Mouse (Mus musculus) forebrain, embryonic 16.5 days (tissue): ENCODE measurements at regions not wholly inside any gene's neighbourhood (a gene's known extent, or its start where the extent isn't known, plus 50 kb on each side); places are given as distances from the start of the nearest gene placed in this dataset.
A peak's percentile ranks its signal among the peaks of the same experiment; 100 is the strongest.

ENCODE experiments used
- ATAC-seq: fragments of 200-750 bp; cut with Nextera tagmentation; 2 replicates; pipeline ENCODE4 v1.8.0; 2017; ENCODE audit warnings: mild to moderate bottlenecking, moderate library complexity
- H3K27ac ChIP-seq: fragments of 300-500 bp; sonication (generic); 2 replicates; pipeline ENCODE4 v1.5.1; 2014; ENCODE audit warnings: low read length, control low read depth
- H3K27me3 ChIP-seq: fragments of 300-500 bp; sonication (generic); replicated peaks from 2 replicates; pipeline ENCODE4 v1.6.1; 2014; ENCODE audit warnings: low read length; ENCODE audit not compliant: control insufficient read depth, insufficient read depth
- H3K36me3 ChIP-seq: fragments of 300-500 bp; sonication (generic); 2 replicates; pipeline ENCODE4 v1.6.1; 2014; ENCODE audit not compliant: control insufficient read depth, insufficient read depth
- H3K4me1 ChIP-seq: fragments of 300-500 bp; sonication (generic); replicated peaks from 2 replicates; pipeline ENCODE4 v1.6.1; 2014; ENCODE audit warnings: low read length; ENCODE audit not compliant: control insufficient read depth, insufficient read depth
- H3K4me2 ChIP-seq: fragments of 300-500 bp; sonication (generic); 2 replicates; pipeline ENCODE4 v1.6.1; 2014; ENCODE audit warnings: mild to moderate bottlenecking, low read length, control low read depth
- H3K4me3 ChIP-seq: fragments of 300-500 bp; sonication (generic); replicated peaks from 2 replicates; pipeline ENCODE4 v1.5.1; 2014; ENCODE audit warnings: mild to moderate bottlenecking, low read length, control low read depth
- H3K9ac ChIP-seq: fragments of 300-500 bp; sonication (generic); replicated peaks from 2 replicates; pipeline ENCODE4 v1.6.1; 2014; ENCODE audit warnings: low read depth, low read length, control low read depth
- H3K9me3 ChIP-seq: fragments of 300-500 bp; sonication (generic); 2 replicates; pipeline ENCODE4 v1.6.1; 2016; ENCODE audit warnings: low read length; ENCODE audit not compliant: control insufficient read depth
- WGBS: fragments of 180-500 bp; shearing (Covaris S2); extraction: QIAGEN DNeasy Blood & Tissue Kit; methylation state at CpG from one replicate; pipeline ENCODE4 v1.1.7; 2014; 5-methylcytosine and 5-hydroxymethylcytosine counted together

DNA sequence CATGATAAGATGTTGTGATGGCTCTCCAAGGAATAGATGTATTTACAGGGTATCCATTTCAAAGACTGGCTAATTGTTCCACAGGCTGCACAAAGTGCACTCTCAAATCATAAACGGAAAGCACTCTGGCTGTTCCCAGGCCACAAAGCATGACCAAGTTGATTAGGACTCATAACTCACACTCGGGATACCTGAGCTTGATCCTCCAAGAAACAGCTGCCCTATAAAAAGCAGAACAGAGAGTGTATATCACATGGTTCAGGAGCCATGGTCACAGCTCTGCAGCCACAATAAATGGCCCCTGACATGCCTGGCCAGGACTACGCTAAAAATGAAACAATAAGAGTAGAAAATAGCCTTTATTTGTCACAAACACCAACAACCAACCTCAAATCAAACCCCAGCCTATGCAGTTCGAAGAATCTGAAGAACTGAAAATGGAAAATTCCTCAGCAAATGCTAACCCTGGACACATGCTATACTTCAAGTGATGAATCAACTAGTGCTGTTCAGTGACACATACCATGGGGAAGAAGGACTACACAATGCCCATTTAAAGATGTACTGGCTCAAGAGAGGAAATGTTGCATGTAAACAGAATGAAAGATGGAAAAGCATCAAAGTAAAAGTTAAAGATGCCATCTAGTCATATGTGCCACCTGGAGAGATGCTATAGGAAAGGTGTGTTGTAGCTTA lies 473.5 kb downstream of the Gsdmc2 start:
- Histone ChIP-seq H3K36me3 (no peaks in the 10 kb centered on the region), H3K27me3 (no peaks in the 10 kb centered on the region), H3K4me2 (no peak overlapping the region), H3K9ac (no peak overlapping the region), H3K9me3 (no peaks in the 10 kb centered on the region), H3K4me3 (no peak overlapping the region), H3K27ac (no peak overlapping the region), H3K4me1 (no peaks in the 10 kb centered on the region)
- 86% methylated on average over 4 of the region's 4 CpGs for WGBS
- ATAC-seq: no peak

DNA sequence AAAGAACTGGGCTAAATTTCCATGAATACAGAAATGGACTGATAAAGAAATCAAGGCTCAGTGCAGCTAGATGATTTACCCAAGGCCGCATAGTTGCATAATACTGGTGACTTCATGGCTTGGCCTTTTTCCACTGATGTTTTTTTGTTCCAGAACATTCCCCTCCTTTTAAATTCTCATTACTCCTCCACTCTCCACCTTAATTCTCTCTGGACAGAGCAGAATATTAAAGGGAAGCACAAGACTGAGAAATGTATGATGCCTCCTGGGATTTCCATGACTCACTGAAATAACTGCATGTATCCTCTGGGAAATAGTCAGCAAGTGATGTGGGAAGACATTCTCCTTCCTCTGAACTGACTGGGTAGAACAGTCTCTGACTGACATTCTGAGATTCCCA lies 480.5 kb downstream of the Gsdmc2 start:
- Histone ChIP-seq H3K27ac (no peak overlapping the region), H3K9me3 (no peaks in the 10 kb centered on the region), H3K4me1 (no peaks in the 10 kb centered on the region), H3K36me3 (no peaks in the 10 kb centered on the region), H3K27me3 (no peaks in the 10 kb centered on the region), H3K4me3 (no peak overlapping the region), H3K9ac (no peak overlapping the region), H3K4me2 (no peak overlapping the region)
- WGBS: 80% methylated on average over 1 of the region's 1 CpGs
- ATAC-seq: no peak

DNA sequence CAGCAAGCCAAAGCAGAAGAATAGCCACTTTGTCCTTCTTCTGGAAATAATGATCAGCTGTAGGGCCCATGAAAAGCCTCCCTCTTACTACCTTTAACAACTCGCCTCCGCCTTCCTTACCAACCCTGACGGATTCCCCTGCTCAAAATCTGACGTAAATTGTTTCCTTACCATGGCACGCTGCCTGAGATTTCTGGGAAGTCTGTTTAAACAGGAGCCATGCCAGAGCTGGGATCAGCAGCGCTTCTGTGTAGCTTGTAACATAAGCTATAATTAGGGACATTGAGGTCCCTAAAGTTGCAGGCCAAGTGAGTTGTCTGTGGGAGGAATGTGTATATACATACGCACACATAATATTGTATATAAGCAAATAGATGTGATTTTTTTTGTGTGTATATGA lies 484.6 kb downstream of the Gsdmc2 start:
- H3K4me2 ChIP-seq: no peak overlapping the region
- 33% methylated on average over 7 of the region's 7 CpGs for WGBS
- no peaks in the 10 kb centered on the region for H3K9me3 ChIP-seq
- no peaks in the 10 kb centered on the region for H3K27me3 ChIP-seq
- H3K36me3 ChIP-seq: no peaks in the 10 kb centered on the region
- H3K9ac ChIP-seq: no peak overlapping the region
- no peak overlapping the region for H3K4me3 ChIP-seq
- no peaks in the 10 kb centered on the region for H3K4me1 ChIP-seq
- H3K27ac ChIP-seq: no peak overlapping the region
- ATAC-seq: peak; percentile 69

DNA sequence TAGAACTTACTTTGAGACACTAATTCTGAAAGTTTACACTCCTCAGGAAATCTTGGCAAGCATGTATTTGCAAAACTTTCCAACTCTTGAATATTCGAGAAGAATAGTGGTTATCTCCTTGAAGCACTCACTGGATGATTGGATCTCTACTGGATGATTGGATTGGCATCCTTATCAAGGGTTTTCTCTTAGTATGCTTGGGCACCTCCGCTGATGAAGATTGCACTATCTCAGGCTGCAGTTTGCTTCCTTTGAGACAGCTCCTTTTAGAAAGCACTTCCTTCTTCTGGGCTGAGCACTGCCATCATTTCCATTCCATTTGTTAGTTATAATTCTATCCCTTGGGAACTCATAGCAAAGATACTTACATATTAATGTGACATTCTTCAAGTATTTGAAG lies 503.2 kb downstream of the Gsdmc2 start:
- Histone ChIP-seq H3K27me3 (no peaks in the 10 kb centered on the region), H3K4me2 (no peak overlapping the region), H3K4me3 (no peak overlapping the region), H3K9ac (no peak overlapping the region), H3K27ac (no peak overlapping the region), H3K9me3 (no peaks in the 10 kb centered on the region), H3K4me1 (no peaks in the 10 kb centered on the region), H3K36me3 (no peaks in the 10 kb centered on the region)
- no peak for ATAC-seq
- WGBS: 78% methylated on average over 2 of the region's 2 CpGs

DNA sequence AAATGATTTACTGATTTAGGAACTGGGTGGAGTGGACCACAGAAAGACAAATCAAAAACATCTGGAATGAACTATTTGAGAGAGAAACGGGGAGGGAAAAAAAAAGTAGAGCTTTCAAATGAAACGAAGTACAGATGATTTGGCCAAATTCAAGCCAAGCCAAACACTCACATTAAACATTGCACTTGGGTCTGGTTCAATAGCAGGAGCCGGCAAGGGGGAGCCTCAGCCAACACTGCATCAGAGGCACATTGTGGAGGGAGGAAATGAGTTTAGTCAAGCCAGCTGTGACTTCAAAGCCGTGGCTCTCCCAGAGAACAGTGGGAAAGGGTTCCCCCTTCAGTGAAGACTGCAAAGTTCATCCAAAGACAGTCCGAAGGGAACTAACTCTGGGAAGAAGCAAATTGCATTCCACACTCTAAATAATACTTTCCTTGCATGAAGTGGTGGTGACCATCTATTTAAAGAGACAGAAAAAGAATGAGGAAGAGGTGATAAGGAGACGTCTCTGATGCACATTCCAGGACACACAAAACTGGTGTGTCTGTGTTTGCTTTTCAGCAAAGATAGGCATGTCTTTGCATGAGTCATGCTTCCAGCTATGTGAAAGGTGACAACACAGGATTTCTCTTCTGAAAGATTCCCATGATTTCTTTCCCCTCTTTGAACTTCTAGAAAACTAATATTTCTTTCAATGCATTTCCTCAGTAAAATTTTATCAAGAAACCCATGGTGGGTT lies 504.5 kb downstream of the Gsdmc2 start:
- H3K4me1 ChIP-seq: no peaks in the 10 kb centered on the region
- no peaks in the 10 kb centered on the region for H3K27me3 ChIP-seq
- WGBS: 41% methylated on average over 6 of the region's 6 CpGs
- H3K27ac ChIP-seq: no peak overlapping the region
- no peak overlapping the region for H3K9ac ChIP-seq
- H3K36me3 ChIP-seq: no peaks in the 10 kb centered on the region
- H3K4me2 ChIP-seq: no peak overlapping the region
- no peak overlapping the region for H3K4me3 ChIP-seq
- ATAC-seq: peak; percentile 40; the same call in 1 of the 2 replicates
- no peaks in the 10 kb centered on the region for H3K9me3 ChIP-seq

DNA sequence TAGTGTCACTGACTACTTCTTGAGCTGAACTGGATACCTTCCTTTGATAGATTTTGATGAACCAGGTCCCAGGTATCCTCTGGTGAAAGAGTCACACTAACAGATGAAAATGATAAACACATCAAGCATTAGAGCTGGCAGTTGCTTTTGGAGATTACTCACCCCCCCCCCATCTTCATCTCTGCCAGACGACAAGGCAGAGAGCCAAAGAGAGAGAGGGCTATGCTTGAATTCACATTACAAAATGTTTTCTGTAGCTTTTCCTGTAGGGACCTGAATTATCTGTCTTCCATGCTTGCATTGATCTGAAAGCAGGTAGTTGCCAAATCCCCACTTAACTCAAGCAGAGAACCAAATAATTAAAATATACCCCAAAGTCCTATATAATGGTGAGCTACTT lies 525.3 kb downstream of the Gsdmc2 start:
- Histone ChIP-seq H3K4me2 (no peak overlapping the region), H3K4me3 (no peak overlapping the region), H3K9me3 (no peaks in the 10 kb centered on the region), H3K27me3 (no peaks in the 10 kb centered on the region), H3K9ac (no peak overlapping the region), H3K27ac (no peak overlapping the region), H3K36me3 (no peaks in the 10 kb centered on the region), H3K4me1 (no peaks in the 10 kb centered on the region)
- WGBS: 10% methylated on average over 1 of the region's 1 CpGs
- ATAC-seq: no peak

DNA sequence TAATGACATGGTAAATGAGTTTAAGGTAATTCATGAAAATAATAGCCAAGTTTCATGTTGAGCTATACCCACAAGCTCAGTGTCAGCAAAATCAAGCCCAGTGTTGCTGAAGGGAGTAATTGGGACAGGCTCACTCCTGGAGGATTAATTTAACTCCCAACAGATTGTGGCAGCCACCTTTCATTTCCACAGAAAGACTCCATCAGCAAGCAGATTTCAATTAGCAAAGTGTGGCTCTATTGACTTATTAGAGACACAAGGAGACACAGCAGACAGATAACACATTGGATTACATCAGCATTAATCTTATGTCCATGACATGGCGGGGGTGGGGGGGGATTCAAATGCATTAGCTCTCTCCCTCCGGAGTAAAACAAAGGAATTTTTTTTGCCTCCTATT lies 534.6 kb downstream of the Gsdmc2 start:
- no peaks in the 10 kb centered on the region for H3K36me3 ChIP-seq
- no peak overlapping the region for H3K27ac ChIP-seq
- H3K4me3 ChIP-seq: no peak overlapping the region
- no peaks in the 10 kb centered on the region for H3K4me1 ChIP-seq
- no peak overlapping the region for H3K9ac ChIP-seq
- ATAC-seq: no peak
- no peak overlapping the region for H3K4me2 ChIP-seq
- no peaks in the 10 kb centered on the region for H3K27me3 ChIP-seq
- WGBS: 50% methylated on average over 2 of the region's 2 CpGs
- no peaks in the 10 kb centered on the region for H3K9me3 ChIP-seq

DNA sequence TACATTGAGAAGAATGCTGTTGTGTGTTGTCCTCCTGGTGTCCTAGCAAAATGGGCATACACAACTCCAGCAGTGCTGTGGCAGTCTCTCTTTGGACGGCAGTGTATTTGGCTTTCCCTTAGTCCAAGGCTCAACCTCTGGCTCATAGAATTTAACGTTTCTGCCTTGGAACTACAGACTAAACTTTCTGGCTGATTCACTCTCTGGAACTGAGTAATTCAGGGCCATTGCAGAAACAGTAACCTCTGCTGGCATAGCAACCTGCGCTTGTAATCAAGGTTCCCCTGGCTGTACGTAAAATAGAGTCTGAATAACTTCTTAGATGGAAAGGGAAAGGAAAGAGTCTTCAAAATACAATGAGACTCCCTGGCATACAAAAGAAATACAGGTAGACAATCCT lies 545.7 kb downstream of the Gsdmc2 start:
- ATAC-seq: no peak
- H3K9me3 ChIP-seq: no peaks in the 10 kb centered on the region
- H3K4me2 ChIP-seq: no peak overlapping the region
- 85% methylated on average over 4 of the region's 4 CpGs for WGBS
- H3K27me3 ChIP-seq: no peaks in the 10 kb centered on the region
- no peak overlapping the region for H3K27ac ChIP-seq
- H3K36me3 ChIP-seq: no peaks in the 10 kb centered on the region
- no peak overlapping the region for H3K9ac ChIP-seq
- no peaks in the 10 kb centered on the region for H3K4me1 ChIP-seq
- no peak overlapping the region for H3K4me3 ChIP-seq

DNA sequence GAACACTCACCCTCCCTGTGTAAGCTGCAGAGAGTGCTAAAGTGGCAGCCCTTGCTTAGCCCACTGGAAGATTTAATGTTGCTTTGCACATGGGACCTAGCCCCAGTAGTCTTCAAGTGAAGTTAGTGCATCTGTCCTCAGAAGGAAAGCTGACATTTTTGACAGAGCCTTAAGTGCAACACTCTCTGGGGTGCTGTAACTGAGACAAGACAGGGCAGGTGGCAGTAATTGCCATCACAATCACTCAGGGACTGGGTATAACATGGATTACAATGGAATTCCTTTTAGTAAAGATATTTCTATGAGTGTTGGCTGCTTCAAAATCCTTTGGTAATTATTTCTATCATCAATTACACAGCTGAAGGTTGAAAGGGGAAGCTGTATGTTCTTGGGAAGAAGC lies 556.4 kb downstream of the Gsdmc2 start:
- Histone ChIP-seq H3K27ac (no peak overlapping the region), H3K4me2 (no peak overlapping the region), H3K4me3 (no peak overlapping the region), H3K9me3 (no peaks in the 10 kb centered on the region), H3K36me3 (no peaks in the 10 kb centered on the region), H3K9ac (no peak overlapping the region), H3K4me1 (no peaks in the 10 kb centered on the region), H3K27me3 (no peaks in the 10 kb centered on the region)
- no peak for ATAC-seq
